Mouse (Mus musculus) 3T3-L1 (cell line): ENCODE results near the gene Ccr9.
"Not testable (repeated sequence)": the region's sequence is repeated elsewhere in the genome, so short reads cannot be mapped to it uniquely, and the experiment has no call there.

Experiments used
- DNase-seq: peaks from one replicate; pipeline ENCODE4 v3.0.0-alpha.2; 2015; ENCODE audit warnings: low read depth, low spot score

The Ccr9 gene

GRCm38 (mm10) chr9:123713111-123713510 lies 34.9 kb downstream of the Ccr9 start:
- peak; percentile 40 for DNase-seq

DNA sequence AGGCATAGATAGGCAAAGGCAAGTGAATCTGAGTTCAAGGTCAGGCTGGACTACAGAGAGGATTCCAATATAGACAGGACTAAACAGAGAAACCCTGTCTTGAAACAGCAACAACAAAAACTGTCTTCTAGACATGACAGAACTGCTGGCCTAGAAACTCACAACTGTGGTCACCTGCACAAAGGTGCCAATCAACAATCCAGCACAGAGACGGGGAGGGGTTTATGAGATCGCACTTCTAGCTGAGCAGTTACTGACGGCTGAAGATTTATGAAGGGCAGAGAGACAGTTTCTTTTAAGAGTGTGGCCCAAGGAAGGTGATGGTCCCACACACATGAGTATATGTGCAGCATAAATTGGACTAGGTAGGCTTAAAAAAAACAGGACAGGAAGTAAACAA lies 38.1 kb downstream of the Ccr9 start:
- DNase-seq, result peak; percentile 15

DNA sequence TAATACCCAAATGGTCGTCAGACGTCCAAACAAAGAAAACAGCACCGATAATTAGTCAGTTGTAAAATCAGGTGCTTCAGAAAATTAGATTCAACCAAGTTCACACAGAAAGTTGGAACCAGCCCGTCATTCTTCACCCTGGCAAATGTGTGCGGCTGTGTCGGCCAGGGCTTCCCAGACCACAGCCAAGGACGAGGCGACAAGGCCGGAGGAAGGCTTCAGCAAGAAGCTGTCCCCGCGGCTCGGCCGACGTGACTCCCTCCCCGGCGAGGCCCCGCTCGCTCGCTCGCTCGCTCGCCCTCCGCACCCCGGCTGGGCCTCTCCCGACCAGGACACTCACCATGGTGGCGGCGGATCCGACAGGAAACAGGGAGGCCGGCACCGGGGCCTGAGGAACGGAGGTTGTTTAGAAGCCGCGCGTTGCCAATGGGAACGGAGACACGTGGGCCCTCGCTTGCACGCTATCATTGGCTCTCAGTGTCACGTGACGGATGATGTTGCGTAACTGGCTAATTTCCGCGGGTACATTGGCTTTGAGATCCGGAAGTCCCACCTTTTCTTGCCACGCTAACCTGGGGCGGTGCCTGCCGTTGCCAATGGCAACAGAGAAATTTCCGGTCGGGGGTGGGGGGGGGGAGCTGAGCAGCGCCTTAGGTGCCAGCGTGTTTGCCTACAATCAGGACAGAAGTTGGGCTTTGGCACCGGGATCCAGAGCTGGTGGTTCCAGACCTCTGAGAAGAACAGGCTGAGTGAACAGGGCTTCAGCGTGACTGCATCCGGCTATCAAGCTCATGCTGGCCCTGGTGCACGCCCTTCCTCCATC lies 39.2 kb downstream of the Ccr9 start, which contains the start of gene Lztfl1:
TSS of gene Lztfl1 (minus strand) at position 512 of the 823 bp plus-strand sequence.
- DNase-seq, result peak; percentile 99

GRCm38 (mm10) chr9:123722737-123723493 lies 44.7 kb downstream of the Ccr9 start:
- peak; percentile 22 for DNase-seq

DNA sequence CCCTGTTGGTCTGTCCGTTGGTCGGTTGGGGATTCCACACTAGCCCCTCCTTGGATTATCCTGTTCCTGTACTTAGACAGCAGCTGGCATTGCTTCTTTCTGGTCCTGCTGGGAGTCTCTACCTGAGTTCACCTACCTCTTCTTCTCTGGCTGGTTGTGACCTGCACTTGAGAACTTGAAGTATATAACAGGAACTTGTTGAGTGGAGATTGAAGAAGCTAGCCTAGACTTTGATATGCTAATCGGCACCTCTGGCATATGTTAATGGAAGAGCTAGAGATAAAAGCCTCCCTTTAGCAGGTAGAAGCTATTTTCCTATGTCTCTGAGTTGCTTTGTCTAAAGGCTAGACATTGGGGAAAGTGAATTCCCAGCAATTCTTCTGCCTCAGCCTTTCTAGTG lies 53.0 kb downstream of the Ccr9 start:
- DNase-seq, result no peak

DNA sequence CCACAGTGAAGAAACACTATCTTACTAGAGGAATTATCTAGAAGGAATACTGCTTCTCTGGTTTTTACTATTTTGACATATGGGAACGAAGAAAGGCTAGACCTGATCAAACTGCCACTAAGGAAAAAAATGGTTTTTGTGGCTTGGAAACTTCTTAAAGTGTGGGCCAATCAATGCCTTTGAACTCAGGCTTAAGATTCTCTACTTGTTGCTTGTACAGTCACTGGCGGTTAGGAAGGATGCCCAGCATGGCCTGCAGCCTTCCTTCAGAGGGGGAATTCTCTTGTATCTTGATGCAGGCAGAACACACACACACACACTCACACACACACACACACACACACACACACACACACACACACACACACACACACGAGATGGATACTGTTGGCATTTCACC lies 55.9 kb downstream of the Ccr9 start:
- DNase-seq, result no peak

DNA sequence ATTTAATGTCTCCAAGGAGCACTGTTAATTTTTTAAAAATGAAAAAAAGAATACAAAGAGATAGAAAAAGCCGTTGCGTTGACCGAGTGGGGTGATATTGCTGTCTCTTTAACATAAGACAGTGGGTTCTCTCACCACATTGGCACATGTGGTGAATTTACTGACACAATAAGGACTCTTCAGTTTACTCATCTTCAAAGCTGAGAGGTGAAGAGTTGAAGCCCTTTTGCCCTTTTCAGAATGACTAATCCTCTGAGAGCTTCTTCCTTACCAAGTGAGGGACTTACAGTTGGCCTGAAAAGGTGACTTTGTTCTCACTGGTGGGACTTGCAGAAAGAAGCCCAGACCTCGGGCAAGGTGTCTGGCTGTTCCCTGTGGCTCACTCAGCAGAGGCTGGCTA lies 62.6 kb downstream of the Ccr9 start:
- no peak for DNase-seq

- not testable (repeated sequence) for DNase-seq
Observed at GRCm38 (mm10) chr9:123749687-123750086, 71.4 kb downstream of the Ccr9 start.

- no peak for DNase-seq
Observed at GRCm38 (mm10) chr9:123754333-123754732, 76.1 kb downstream of the Ccr9 start.

DNA sequence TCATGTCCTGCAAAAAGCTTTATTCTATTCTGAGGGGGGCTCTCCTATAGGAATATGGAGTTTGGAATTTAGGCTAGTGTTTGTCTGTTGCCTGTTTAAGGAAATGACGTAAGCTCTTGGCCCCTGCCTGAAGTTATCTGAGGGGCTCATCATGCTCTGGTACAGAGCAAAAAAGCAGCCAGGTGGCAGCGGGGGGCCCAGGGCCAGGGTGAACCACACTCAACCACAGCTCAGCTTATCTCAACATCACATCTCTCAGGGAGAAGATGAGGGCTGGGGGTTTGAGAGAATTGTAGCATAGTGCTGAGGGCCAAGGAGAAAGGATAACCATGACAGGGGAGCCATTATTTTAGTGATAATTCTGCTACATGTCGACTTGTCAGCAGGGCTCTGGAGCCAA lies 78.5 kb downstream of the Ccr9 start:
- DNase-seq, result no peak

DNA sequence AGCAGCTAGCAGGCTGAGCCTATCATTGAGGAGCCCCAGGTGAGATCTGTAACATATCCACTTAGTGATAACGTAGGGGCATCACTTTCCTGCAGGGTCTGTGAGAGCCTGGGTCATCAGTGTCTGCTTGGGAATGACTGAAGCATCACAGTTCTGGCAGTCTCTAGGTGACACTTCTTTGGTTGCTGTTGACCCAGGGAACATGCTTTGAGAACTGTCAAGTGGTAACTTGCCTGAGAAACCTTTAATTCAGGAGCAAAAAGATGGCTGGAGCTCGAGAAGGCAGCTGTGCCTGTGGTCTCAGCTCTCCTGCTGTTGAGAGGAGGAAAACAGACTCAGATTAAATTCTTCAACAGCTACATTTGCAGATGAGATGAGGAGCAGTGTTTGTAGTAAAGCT lies 79.1 kb downstream of the Ccr9 start:
- DNase-seq, result no peak

DNA sequence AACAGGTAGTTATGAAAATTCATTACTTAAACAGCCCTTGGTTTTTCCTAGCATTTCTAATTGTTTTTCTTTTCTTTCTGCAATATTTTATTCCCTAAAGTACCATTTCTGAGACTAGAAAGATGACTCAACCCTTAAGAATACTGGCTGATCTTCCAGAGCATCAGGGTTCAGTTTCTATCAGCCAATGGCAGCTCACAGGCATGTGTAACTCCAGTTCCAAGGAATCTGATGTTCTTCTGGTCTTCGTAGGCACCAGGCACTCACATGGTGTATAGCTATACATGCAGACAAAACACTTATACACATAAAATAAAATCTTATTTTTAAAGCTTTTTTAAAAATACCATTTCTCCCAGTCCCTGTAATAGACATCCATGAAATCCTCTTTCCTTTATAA lies 79.9 kb downstream of the Ccr9 start:
- peak; percentile 50 for DNase-seq

DNA sequence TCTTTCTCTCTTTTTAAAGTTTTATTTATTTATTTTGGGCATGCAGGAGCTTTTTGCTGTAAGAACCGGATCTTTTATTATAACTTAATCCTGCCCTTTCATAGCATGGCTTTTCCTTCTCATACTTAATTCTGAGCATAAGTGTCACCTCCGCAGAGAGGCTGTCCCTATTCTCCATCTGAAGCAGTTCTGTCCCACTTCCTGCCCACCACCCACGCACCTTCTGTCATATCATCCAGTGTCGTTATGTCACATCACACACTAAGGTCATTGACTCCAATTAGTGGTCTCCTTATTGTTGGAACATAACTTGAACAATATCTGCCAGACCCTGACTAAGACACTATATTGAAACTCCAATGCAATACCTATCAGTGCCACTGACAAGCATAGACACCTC lies 80.4 kb downstream of the Ccr9 start:
- DNase-seq, result no peak

DNA sequence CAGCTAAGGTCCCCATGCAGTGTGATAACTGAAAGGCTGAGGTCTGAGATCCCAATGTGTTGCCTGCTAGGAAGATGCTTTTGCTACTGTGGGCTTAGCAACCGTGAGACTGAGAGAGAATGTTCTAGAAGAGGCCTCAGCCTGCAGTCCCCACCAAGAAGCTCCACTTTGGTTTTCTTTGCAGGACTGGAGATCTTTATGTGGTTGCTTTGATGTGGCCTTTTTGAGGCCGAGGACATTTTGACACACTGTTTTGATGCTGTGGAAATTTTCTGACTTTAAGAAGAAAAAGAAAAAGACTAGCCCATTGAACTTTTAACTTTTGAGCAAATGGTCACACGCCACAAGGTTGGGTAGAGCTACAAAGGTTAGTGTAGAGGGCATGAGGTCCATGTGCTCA lies 82.6 kb downstream of the Ccr9 start:
- no peak for DNase-seq

DNA sequence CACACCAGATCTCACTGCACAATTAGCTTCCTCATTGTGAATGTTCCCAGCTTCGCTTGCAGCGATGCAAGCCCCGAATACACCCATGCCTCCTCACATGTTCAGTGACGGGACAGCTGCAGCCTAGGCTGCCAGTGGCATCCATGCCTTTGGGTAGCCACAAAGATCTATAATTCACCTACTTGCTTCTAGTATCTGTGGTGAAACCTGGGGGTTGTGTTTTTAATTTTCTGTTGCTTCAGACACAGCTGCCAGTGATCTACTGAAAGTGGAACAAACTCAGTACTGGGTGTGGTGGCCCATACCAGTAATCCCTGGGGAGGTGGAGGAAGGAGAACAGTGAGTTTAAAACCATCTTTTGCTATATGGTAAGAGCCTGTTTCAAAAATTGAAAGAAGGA lies 84.6 kb downstream of the Ccr9 start:
- peak; percentile 49 for DNase-seq

- no peak for DNase-seq
Observed at GRCm38 (mm10) chr9:123763771-123764170, 85.5 kb downstream of the Ccr9 start.

DNA sequence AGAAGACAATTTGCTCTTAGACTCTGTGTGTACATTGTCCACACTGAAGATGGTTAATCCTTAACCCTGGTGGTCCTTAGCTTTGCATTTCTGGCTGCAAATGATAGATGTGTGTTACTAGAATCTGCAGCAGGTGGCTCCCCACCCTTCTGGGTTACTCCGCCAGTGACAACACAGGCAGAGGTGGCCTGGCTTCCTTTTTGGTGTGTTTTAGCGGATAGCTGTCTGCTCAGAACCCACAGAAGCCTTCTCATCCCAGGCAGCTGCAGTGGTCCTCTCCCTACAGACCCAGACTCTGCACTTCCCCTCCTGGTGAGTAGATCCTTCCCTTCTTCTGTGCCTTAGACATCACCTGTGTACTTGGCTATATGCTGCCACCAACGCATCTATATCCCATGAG lies 88.8 kb downstream of the Ccr9 start:
- DNase-seq, result no peak

DNA sequence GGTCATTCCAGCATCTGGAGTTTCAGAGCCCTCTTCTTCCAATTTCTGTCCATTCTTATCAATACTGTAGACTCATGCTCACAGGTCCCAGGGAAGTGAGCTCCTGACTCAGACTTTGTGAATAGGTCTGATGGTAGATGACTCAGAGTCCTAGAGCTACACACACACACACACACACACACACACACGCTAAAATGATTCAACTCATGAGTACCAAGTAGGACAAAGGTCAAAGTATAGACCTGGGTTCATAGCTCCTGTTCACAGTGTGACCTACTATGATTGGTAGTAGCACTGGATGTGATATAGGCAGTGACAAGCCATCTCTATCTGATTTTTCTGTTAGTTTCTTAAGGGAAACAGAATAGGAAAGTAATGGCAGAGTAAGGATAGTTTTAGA lies 90.2 kb downstream of the Ccr9 start:
- peak; percentile 65 for DNase-seq

- no peak for DNase-seq
Observed at GRCm38 (mm10) chr9:123769532-123769931, 91.3 kb downstream of the Ccr9 start.

GRCm38 (mm10) chr9:123773299-123773698 lies 95.1 kb downstream of the Ccr9 start:
- peak; percentile 57 for DNase-seq

- no peak for DNase-seq
Observed at GRCm38 (mm10) chr9:123788855-123789529, 110.8 kb downstream of the Ccr9 start.

GRCm38 (mm10) chr9:123796174-123796573 lies 117.9 kb downstream of the Ccr9 start:
- peak; percentile 76 for DNase-seq
